Mouse (Mus musculus): ENCODE measurements around the gene Pde6h. TPM values are rescaled to one million over a fixed set of nuclear protein-coding genes. Genes with fewer than 3 reads are reported as not detected.

The Pde6h gene
- total and polyA plus RNA-seq, 3 experiments, result 0.08 TPM; not detected in 2

- no peaks in the 10 kb centered on the region for H3K79me2 ChIP-seq (ENCODE audit: control insufficient read depth, insufficient read depth, low read length, poor library complexity)
- H3K9me3 ChIP-seq (replicated peaks; ENCODE audit: insufficient read depth, low read length), result no peaks in the 10 kb centered on the region
- no peak overlapping the region for H3K27ac ChIP-seq (ENCODE audit: control insufficient read depth, low read depth, low read length)
- H3K4me3 ChIP-seq (ENCODE audit: control insufficient read depth in 1 of 2, insufficient read depth in 1 of 2, low read depth in 2 of 2, low read length in 2 of 2), result no peak overlapping the region
- no peaks in the 10 kb centered on the region; a peak in 1 of 4 replicates for H3K36me3 ChIP-seq (ENCODE audit: control insufficient read depth in 1 of 2, insufficient read depth in 2 of 2, low read length in 2 of 2)
- TF ChIP-seq SMC3 (IDR thresholded peaks at IDR 0.05; ENCODE audit: low read depth, low read length) (no peak), POLR2AphosphoS5 (IDR thresholded peaks at IDR 0.05; ENCODE audit: borderline replicate concordance, low read depth, low read length) (no peak), CTCF (IDR thresholded peaks at IDR 0.05 in 2 of 3, conservative IDR thresholded peaks at IDR 0.05 in 1 of 3; ENCODE audit: control insufficient read depth in 1 of 3, insufficient read depth in 1 of 3, low read depth in 2 of 3, low read length in 3 of 3, poor library complexity in 1 of 3, severe bottlenecking in 1 of 3) (no peak), BHLHE40 (IDR thresholded peaks at IDR 0.05; ENCODE audit: borderline replicate concordance, low read depth, low read length) (no peak), TAL1 (IDR thresholded peaks at IDR 0.05; ENCODE audit: low read length) (no peak), ZMIZ1 (IDR thresholded peaks at IDR 0.05; ENCODE audit: low read depth, low read length) (no peak)
- no peaks in the 10 kb centered on the region for H3K4me1 ChIP-seq (ENCODE audit: control insufficient read depth in 1 of 2, insufficient read depth in 2 of 2, low read length in 2 of 2)
- H3K27me3 ChIP-seq (ENCODE audit: control insufficient read depth in 1 of 2, insufficient read depth in 2 of 2, low read length in 2 of 2), result no peaks in the 10 kb centered on the region; a peak in 1 of 4 replicates
- no peak overlapping the region for H3K9ac ChIP-seq (ENCODE audit: control insufficient read depth, low read depth, low read length, poor library complexity, severe bottlenecking)
- no peak for DNase-seq (ENCODE audit: low read depth, low spot score)
These were observed 66.9 kb downstream of the Pde6h start for GRCm38 (mm10) chr6:136990557-136990956.

GRCm38 (mm10) chr6:136993574-136993973, 69.9 kb downstream of the Pde6h start:
- Histone ChIP-seq H3K27ac (ENCODE audit: control insufficient read depth, low read depth, low read length) (no peak overlapping the region), H3K36me3 (ENCODE audit: control insufficient read depth in 1 of 2, insufficient read depth in 2 of 2, low read length in 2 of 2) (no peaks in the 10 kb centered on the region; a peak in 1 of 4 replicates), H3K9me3 (replicated peaks; ENCODE audit: insufficient read depth, low read length) (no peaks in the 10 kb centered on the region), H3K27me3 (ENCODE audit: control insufficient read depth in 1 of 2, insufficient read depth in 2 of 2, low read length in 2 of 2) (no peaks in the 10 kb centered on the region; a peak in 1 of 4 replicates), H3K9ac (ENCODE audit: control insufficient read depth, low read depth, low read length, poor library complexity, severe bottlenecking) (no peak overlapping the region), H3K79me2 (ENCODE audit: control insufficient read depth, insufficient read depth, low read length, poor library complexity) (no peaks in the 10 kb centered on the region), H3K4me3 (ENCODE audit: control insufficient read depth in 1 of 2, insufficient read depth in 1 of 2, low read depth in 2 of 2, low read length in 2 of 2) (no peak overlapping the region), H3K4me1 (ENCODE audit: control insufficient read depth in 1 of 2, insufficient read depth in 2 of 2, low read length in 2 of 2) (no peaks in the 10 kb centered on the region)
- no peak for DNase-seq (ENCODE audit: low read depth, low spot score)
- no peak for TF ChIP-seq RCOR1 (IDR thresholded peaks at IDR 0.05; ENCODE audit: low read depth, low read length)
- TF ChIP-seq POLR2AphosphoS5 (IDR thresholded peaks at IDR 0.05; ENCODE audit: borderline replicate concordance, low read depth, low read length), result no peak
- no peak for TF ChIP-seq TCF12 (IDR thresholded peaks at IDR 0.05; ENCODE audit: low read depth, low read length)
- TF ChIP-seq E2F4 (IDR thresholded peaks at IDR 0.05; ENCODE audit: borderline replicate concordance, low read depth, low read length), result no peak
- TF ChIP-seq USF2 (IDR thresholded peaks at IDR 0.05; ENCODE audit: borderline replicate concordance in 1 of 2, insufficient read depth in 1 of 2, low read depth in 1 of 2, low read length in 2 of 2), result no peak
- TF ChIP-seq ZKSCAN1 (IDR thresholded peaks at IDR 0.05; ENCODE audit: low read depth, low read length), result no peak
- TF ChIP-seq ELF1 (IDR thresholded peaks at IDR 0.05; ENCODE audit: low read depth, low read length), result no peak
- no peak for TF ChIP-seq MAFK (IDR thresholded peaks at IDR 0.05; ENCODE audit: borderline replicate concordance, low read depth, low read length)
- TF ChIP-seq EP300 (IDR thresholded peaks at IDR 0.05; ENCODE audit: low read depth in 1 of 2, low read length in 2 of 2), result no peak
- no peak for TF ChIP-seq NELFE (IDR thresholded peaks at IDR 0.05; ENCODE audit: low read depth, low read length)
- TF ChIP-seq KAT2A (conservative IDR thresholded peaks at IDR 0.05; ENCODE audit: low read depth, low read length), result no peak
- no peak for TF ChIP-seq TBP (IDR thresholded peaks at IDR 0.05; ENCODE audit: low read depth, low read length)
- no peak for TF ChIP-seq NRF1 (IDR thresholded peaks at IDR 0.05; ENCODE audit: insufficient read depth, low read depth, low read length, poor library complexity, severe bottlenecking)

All from MEL (cell line).